Mouse (Mus musculus): ENCODE measurements around the gene Habp2. TPM values are rescaled to one million over a fixed set of nuclear protein-coding genes. Genes with fewer than 3 reads are reported as not detected.

The Habp2 gene
- 36.1 and 46.5 TPM in 2 replicates for polyA plus RNA-seq (2015; fragmentation: Nextera tagmentation; extraction: Ambion mirVana)

DNA sequence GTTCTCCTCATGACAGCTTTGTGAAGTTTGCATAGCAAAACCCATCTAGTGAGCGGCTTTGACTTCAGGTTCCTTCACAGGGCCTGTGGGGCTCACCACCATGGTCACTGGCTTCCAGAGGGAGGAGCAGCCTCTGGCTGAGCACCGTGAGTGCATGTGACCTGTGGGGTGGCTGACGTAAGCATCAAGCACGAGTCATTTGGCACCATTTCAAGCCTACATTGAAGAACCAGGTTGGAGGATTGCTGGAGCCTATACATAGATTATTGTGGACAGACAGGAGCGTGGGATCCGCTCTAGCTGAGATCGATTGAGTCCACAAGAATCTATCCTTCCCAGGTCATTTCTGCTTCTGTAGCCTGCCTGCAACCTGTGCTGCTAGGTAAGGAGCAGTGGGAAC is at the start of gene Habp2:
Gene Habp2 (plus strand): TSS at position 272 of the 400 bp plus-strand sequence.
- H3K27me3 ChIP-seq, result no peaks in the 10 kb centered on the region
- ATAC-seq (ENCODE audit: low read depth) (peak; percentile 68), DNase-seq (no peak)
- no peaks in the 10 kb centered on the region for H3K36me3 ChIP-seq
- WGBS (ENCODE audit: insufficient replicate concordance), result 55% methylated on average over 7 of the region's 7 CpGs
- H3K9ac ChIP-seq, result peak within 1 kb of the TSS; percentile 52
- peak within 1 kb of the TSS; percentile 41 for H3K4me3 ChIP-seq (replicated peaks)
- H3K4me1 ChIP-seq (replicated peaks), result peaks cover 10% of the 10 kb centered on the region
- H3K9me3 ChIP-seq (replicated peaks), result no peaks in the 10 kb centered on the region
- H3K27ac ChIP-seq, result peak within 1 kb of the TSS; percentile 61
- peak within 1 kb of the TSS; percentile 46 for H3K4me2 ChIP-seq

DNA sequence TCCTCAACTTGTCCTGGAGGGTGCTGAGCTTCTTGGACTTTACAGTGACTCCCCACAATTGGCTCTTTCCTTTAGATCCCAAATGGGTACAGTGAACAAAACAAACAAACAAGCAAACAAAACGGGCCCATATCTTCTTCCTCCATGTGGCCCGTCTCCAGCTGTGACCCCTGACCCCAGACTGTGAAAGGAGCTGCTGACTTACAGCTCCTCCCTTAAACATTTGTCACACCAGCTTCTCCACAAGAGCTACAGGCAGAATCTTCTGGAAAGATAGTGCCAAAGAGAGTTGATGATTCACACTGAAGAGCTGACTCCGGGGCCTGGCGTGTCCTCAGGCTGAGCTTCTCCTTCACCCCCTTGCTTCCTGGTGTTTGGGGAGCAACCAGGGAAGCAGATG is 48.4 kb upstream of the Habp2 start:
- H3K27me3 ChIP-seq, result no peaks in the 10 kb centered on the region
- H3K27ac ChIP-seq, result no peak overlapping the region
- H3K4me1 ChIP-seq (replicated peaks), result no peaks in the 10 kb centered on the region
- no peak for ATAC-seq (ENCODE audit: low read depth)
- no peak for DNase-seq
- no peak overlapping the region for H3K4me3 ChIP-seq (replicated peaks)
- no peak overlapping the region for H3K9ac ChIP-seq
- peaks cover 1% of the 10 kb centered on the region; the same call in 1 of the 2 replicates for H3K9me3 ChIP-seq (replicated peaks)
- H3K4me2 ChIP-seq, result no peak overlapping the region
- 64% methylated on average over 4 of the region's 4 CpGs for WGBS (ENCODE audit: insufficient replicate concordance)
- H3K36me3 ChIP-seq, result no peaks in the 10 kb centered on the region

DNA sequence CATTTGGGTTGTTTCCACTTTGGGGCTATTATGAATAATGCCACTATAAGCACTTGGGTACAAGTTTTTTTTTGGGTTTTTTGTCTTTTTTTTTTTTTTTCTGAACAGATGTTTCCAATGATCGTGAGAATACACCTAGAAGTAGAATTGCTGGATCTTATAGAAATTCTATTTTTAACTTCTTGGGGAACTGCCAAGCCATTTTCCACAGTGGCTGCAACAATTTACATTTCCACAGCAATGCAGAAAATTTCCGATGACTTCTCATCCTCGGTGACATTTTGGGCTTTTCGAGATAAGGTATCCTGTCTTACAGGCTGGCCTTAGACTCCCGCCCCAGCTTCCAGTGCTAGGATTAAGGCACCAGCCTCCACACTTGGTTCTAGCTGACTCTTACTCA is 41.7 kb upstream of the Habp2 start:
- no peak for DNase-seq
- 63% methylated on average over 5 of the region's 5 CpGs for WGBS (ENCODE audit: insufficient replicate concordance)

DNA sequence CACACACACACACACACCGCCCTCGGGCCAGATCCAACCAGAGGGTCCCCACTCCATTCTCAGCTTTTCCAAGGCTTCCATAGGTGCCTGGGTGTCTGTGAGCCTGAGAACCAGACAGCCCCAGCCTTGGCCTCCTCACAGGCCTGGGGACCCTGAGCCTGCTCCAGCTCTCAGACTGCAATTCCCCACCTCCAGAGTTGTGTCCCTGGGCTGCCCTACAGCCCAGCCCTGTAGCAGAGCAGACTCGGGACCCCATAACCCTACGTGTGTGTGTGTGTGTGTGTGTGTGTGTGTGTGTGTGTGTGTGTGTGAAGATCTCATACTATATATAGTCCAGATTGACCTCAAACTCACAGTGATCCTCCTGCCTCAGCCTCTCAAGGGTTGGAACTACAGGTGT is 34.1 kb upstream of the Habp2 start:
- no peak overlapping the region for H3K27ac ChIP-seq
- H3K4me3 ChIP-seq (replicated peaks), result no peak overlapping the region
- no peaks in the 10 kb centered on the region for H3K4me1 ChIP-seq (replicated peaks)
- H3K9ac ChIP-seq, result no peak overlapping the region
- no peak for DNase-seq
- H3K27me3 ChIP-seq, result no peaks in the 10 kb centered on the region; the same call in 1 of the 2 replicates
- WGBS (ENCODE audit: insufficient replicate concordance), result 71% methylated on average over 4 of the region's 4 CpGs
- no peaks in the 10 kb centered on the region for H3K9me3 ChIP-seq (replicated peaks)
- no peaks in the 10 kb centered on the region for H3K36me3 ChIP-seq
- ATAC-seq (ENCODE audit: low read depth), result no peak
- H3K4me2 ChIP-seq, result no peak overlapping the region

More for the DNA sequence above, 41.7 kb upstream of the Habp2 start:
- no peaks in the 10 kb centered on the region for H3K36me3 ChIP-seq
- no peaks in the 10 kb centered on the region for H3K9me3 ChIP-seq (replicated peaks)
- no peak overlapping the region for H3K9ac ChIP-seq
- no peak overlapping the region for H3K4me2 ChIP-seq
- no peak overlapping the region for H3K27ac ChIP-seq
- H3K27me3 ChIP-seq, result no peaks in the 10 kb centered on the region
- ATAC-seq (ENCODE audit: low read depth), result no peak
- H3K4me1 ChIP-seq (replicated peaks), result no peaks in the 10 kb centered on the region
- no peak overlapping the region for H3K4me3 ChIP-seq (replicated peaks)

- WGBS (ENCODE audit: insufficient replicate concordance), result 65% methylated on average over 10 of the region's 10 CpGs
- H3K4me3 ChIP-seq (replicated peaks), result no peak overlapping the region
- H3K36me3 ChIP-seq, result no peaks in the 10 kb centered on the region
- no peaks in the 10 kb centered on the region; the same call in 1 of the 2 replicates for H3K27me3 ChIP-seq
- no peaks in the 10 kb centered on the region for H3K9me3 ChIP-seq (replicated peaks)
- H3K4me1 ChIP-seq (replicated peaks), result no peaks in the 10 kb centered on the region
- H3K9ac ChIP-seq, result no peak overlapping the region
- H3K27ac ChIP-seq, result no peak overlapping the region
- no peak for DNase-seq
- H3K4me2 ChIP-seq, result no peak overlapping the region
- no peak for ATAC-seq (ENCODE audit: low read depth)
These were observed 33.7 kb upstream of the Habp2 start for GRCm38 (mm10) chr19:56253271-56253670.

DNA sequence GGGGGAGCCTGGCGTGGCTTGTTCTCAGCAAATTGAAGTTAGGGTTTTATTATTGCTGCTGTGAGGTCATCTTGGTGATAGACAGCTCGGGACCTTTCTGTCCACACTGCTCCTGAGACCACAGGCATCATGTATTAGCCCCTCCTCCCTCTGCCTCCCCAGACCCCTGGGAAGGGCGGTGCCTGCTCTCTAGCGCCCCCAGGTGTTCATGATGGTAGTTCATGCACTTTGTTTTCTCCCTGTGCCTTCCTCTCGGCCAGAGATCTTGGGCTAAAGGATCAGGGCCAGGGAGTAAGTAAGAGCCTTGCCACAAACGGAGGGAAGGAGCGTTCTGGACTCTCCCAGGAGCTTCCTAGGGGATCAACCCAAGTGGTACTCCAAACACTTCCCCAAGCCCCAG is 32.2 kb upstream of the Habp2 start:
- no peak overlapping the region for H3K4me3 ChIP-seq (replicated peaks)
- H3K4me1 ChIP-seq (replicated peaks), result no peaks in the 10 kb centered on the region
- WGBS (ENCODE audit: insufficient replicate concordance), result 36% methylated on average over 7 of the region's 7 CpGs
- no peaks in the 10 kb centered on the region for H3K9me3 ChIP-seq (replicated peaks)
- no peaks in the 10 kb centered on the region for H3K36me3 ChIP-seq
- no peak overlapping the region for H3K27ac ChIP-seq
- ATAC-seq (ENCODE audit: low read depth), result no peak
- H3K4me2 ChIP-seq, result no peak overlapping the region
- DNase-seq, result no peak
- H3K9ac ChIP-seq, result no peak overlapping the region
- H3K27me3 ChIP-seq, result no peaks in the 10 kb centered on the region; the same call in 1 of the 2 replicates

- Histone ChIP-seq H3K4me2 (no peak overlapping the region), H3K9me3 (replicated peaks) (no peaks in the 10 kb centered on the region), H3K4me3 (replicated peaks) (no peak overlapping the region), H3K27ac (no peak overlapping the region), H3K36me3 (no peaks in the 10 kb centered on the region), H3K4me1 (replicated peaks) (no peaks in the 10 kb centered on the region), H3K9ac (no peak overlapping the region), H3K27me3 (no peaks in the 10 kb centered on the region; the same call in 1 of the 2 replicates)
- 36% methylated on average over 3 of the region's 3 CpGs for WGBS (ENCODE audit: insufficient replicate concordance)
- DNase-seq, result no peak
- ATAC-seq (ENCODE audit: low read depth), result no peak
These were observed 31.4 kb upstream of the Habp2 start for GRCm38 (mm10) chr19:56255506-56255905.

DNA sequence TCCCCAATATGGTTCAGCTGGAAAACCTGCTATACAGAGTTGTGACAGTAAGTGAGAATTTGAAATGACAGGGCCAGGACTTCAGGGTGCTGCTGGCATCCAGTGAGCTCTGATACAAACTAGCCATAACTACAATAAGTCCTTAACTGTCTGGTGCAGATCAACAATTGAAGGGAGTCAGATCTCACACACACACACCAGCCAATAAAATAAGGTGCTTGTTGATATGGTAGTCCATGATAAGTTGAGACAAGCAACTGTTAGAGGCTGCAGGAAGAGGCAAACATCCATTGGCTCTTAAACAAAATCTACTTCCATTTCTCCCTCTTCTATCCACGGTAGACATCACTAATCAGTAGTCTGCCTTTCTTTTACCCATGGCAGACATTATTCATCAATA is 30.7 kb upstream of the Habp2 start:
- ATAC-seq (ENCODE audit: low read depth) (no peak), DNase-seq (no peak)
- H3K9ac ChIP-seq, result no peak overlapping the region
- H3K36me3 ChIP-seq, result no peaks in the 10 kb centered on the region
- no peak overlapping the region for H3K4me3 ChIP-seq (replicated peaks)
- H3K9me3 ChIP-seq (replicated peaks), result no peaks in the 10 kb centered on the region
- no peaks in the 10 kb centered on the region for H3K4me1 ChIP-seq (replicated peaks)
- WGBS (ENCODE audit: insufficient replicate concordance), result 14% methylated on average over 1 of the region's 1 CpGs
- H3K27me3 ChIP-seq, result no peaks in the 10 kb centered on the region; the same call in 1 of the 2 replicates
- no peak overlapping the region for H3K4me2 ChIP-seq
- no peak overlapping the region for H3K27ac ChIP-seq

DNA sequence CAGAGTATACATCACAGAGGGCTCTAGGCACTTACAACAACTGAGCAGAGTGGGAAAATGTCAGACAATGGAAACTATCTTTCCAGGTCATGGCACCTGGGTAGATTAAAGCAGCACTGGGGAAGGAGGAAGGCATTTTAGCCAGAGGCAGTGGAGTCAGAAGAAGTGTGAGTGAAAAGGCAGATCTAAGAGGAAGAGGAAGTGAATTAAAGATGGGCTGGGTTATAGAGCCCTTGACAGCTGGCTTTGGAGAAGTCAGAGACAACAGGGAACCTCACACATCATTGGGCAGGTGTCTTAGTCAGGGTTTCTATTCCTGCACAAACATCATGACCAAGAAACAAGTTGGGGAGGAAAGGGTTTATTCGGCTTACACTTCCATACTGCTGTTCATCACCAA is 30.2 kb upstream of the Habp2 start:
- no peaks in the 10 kb centered on the region for H3K9me3 ChIP-seq (replicated peaks)
- WGBS (ENCODE audit: insufficient replicate concordance), result 60% methylated on average over 1 of the region's 1 CpGs

GRCm38 (mm10) chr19:56263696-56264095 is 23.2 kb upstream of the Habp2 start:
- no peaks in the 10 kb centered on the region for H3K36me3 ChIP-seq
- no peaks in the 10 kb centered on the region for H3K9me3 ChIP-seq (replicated peaks)
- no peak for DNase-seq
- H3K9ac ChIP-seq, result no peak overlapping the region
- no peaks in the 10 kb centered on the region for H3K27me3 ChIP-seq
- H3K4me2 ChIP-seq, result no peak overlapping the region
- 62% methylated on average over 14 of the region's 14 CpGs for WGBS (ENCODE audit: insufficient replicate concordance)
- H3K27ac ChIP-seq, result no peak overlapping the region
- no peak overlapping the region for H3K4me3 ChIP-seq (replicated peaks)
- no peak for ATAC-seq (ENCODE audit: low read depth)
- peaks cover 16% of the 10 kb centered on the region; the same call in 1 of the 2 replicates for H3K4me1 ChIP-seq (replicated peaks)

More for the DNA sequence above, 30.2 kb upstream of the Habp2 start:
- Histone ChIP-seq H3K4me2 (no peak overlapping the region), H3K36me3 (no peaks in the 10 kb centered on the region), H3K4me3 (replicated peaks) (no peak overlapping the region), H3K27me3 (no peaks in the 10 kb centered on the region), H3K9ac (no peak overlapping the region), H3K27ac (no peak overlapping the region), H3K4me1 (replicated peaks) (no peaks in the 10 kb centered on the region)
- no peak for ATAC-seq (ENCODE audit: low read depth)
- DNase-seq, result no peak

DNA sequence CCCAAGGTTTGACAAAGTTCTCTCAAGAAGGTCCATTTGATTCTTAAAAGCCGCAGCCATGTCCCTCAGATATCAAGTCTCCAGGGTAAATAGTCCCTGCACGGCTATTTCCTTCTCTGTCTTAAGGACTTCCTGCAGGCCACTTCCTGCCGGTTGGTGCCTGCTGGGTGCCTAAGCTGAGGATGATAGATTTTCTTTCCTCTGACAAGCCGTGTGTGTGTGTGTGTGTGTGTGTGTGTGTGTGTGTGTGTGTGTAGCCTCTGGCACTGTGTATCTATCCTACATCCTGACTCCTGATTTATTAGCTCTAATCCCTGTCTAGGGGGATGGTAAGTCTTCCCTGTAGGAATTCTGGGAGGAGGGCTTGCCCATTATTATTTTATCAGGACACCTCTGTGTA is 22.8 kb upstream of the Habp2 start:
- Histone ChIP-seq H3K9me3 (replicated peaks) (no peaks in the 10 kb centered on the region), H3K9ac (no peak overlapping the region), H3K4me2 (no peak overlapping the region), H3K36me3 (no peaks in the 10 kb centered on the region), H3K4me1 (replicated peaks) (peaks cover 16% of the 10 kb centered on the region; the same call in 1 of the 2 replicates), H3K27me3 (no peaks in the 10 kb centered on the region), H3K27ac (no peak overlapping the region), H3K4me3 (replicated peaks) (no peak overlapping the region)
- no peak for DNase-seq
- WGBS (ENCODE audit: insufficient replicate concordance), result 17% methylated on average over 4 of the region's 4 CpGs
- ATAC-seq (ENCODE audit: low read depth), result no peak

DNA sequence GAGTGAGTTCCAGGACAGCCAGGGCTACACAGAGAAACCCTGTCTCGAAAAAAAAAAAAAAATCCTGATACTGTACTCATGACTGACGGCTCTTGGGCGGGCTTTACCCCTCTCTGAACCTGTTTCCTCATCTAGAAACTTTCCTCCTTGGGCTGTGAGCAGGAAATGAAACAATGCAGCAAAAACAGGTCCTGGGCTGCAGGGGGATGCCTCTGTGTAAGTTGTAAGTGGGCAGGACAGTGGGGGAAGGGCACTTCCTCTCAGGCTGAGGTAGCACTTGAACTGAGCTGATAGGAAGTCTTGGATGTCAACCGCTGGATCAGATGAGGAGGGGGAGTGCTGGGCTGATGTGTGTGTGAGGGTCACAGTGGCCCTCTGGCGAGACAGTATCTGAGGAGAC is 21.8 kb upstream of the Habp2 start:
- no peak overlapping the region for H3K4me3 ChIP-seq (replicated peaks)
- DNase-seq (no peak), ATAC-seq (ENCODE audit: low read depth) (peak; percentile 36; the same call in 1 of the 2 replicates)
- WGBS (ENCODE audit: insufficient replicate concordance), result 20% methylated on average over 5 of the region's 5 CpGs
- no peak overlapping the region for H3K9ac ChIP-seq
- no peak overlapping the region for H3K4me2 ChIP-seq
- no peaks in the 10 kb centered on the region for H3K9me3 ChIP-seq (replicated peaks)
- H3K27me3 ChIP-seq, result no peaks in the 10 kb centered on the region
- H3K36me3 ChIP-seq, result no peaks in the 10 kb centered on the region
- H3K27ac ChIP-seq, result peak overlapping the region; percentile 2; the same call in 1 of the 2 replicates
- peaks cover 16% of the 10 kb centered on the region; the same call in 1 of the 2 replicates for H3K4me1 ChIP-seq (replicated peaks)

All from liver, embryonic 13.5 days (tissue).